Mouse (Mus musculus) B cell, adult 62 days (primary cell): ENCODE measurements around the gene Bzw1. TPM values are rescaled to one million over a fixed set of nuclear protein-coding genes. Genes with fewer than 3 reads are reported as not detected.

Experiments used
- total RNA-seq: library from RNA; stranded (reverse); gene quantifications from 4 replicates; pipeline ENCODE4 v1.2.4, GENCODE M21; 2023

The Bzw1 gene
- total RNA-seq = 156 to 176 TPM (median 167 TPM) in 4 replicates

GRCm38 (mm10) chr1:58392652-58393283 is at the start of gene Bzw1:
Gene Bzw1 (plus strand): TSS chr1:58392898.

GRCm38 (mm10) chr1:58423371-58424248 is 30.9 kb downstream of the Bzw1 start, which contains the start of gene Clk1:
Gene Clk1 (minus strand): TSS chr1:58424066.

GRCm38 (mm10) chr1:58445143-58445722 is 52.5 kb downstream of the Bzw1 start, which contains the start of the genes Nif3l1 and Ppil3:
Gene Nif3l1 (plus strand): TSS chr1:58445151.
Gene Ppil3 (minus strand): TSS chr1:58445486.

Other genes with a start within 250 kb of the Bzw1 start
- 0.91 to 1.1 TPM (median 1.0 TPM) in 4 replicates for gene Aox4, start 182.5 kb upstream of the Bzw1 start, total RNA-seq
- not detected in 4 replicates for gene Aox2, start 114.6 kb upstream of the Bzw1 start, total RNA-seq
- 1,519 to 1,569 TPM (median 1,542 TPM) in 4 replicates for gene Clk1, start 31.2 kb downstream of the Bzw1 start, total RNA-seq
- gene Nif3l1, start 52.3 kb downstream of the Bzw1 start, total RNA-seq = 11.7 to 16.4 TPM (median 14.6 TPM) in 4 replicates
- gene Ppil3, start 52.6 kb downstream of the Bzw1 start, total RNA-seq = 19.0 to 25.7 TPM (median 24.2 TPM) in 4 replicates
- gene Orc2, start 112.2 kb downstream of the Bzw1 start, total RNA-seq = 20.2 to 27.8 TPM (median 23.0 TPM) in 4 replicates
- 14.0 to 22.4 TPM (median 16.0 TPM) in 4 replicates for gene Fam126b, start 193.4 kb downstream of the Bzw1 start, total RNA-seq
- gene Ndufb3, start 193.5 kb downstream of the Bzw1 start, total RNA-seq = 29.2 to 33.0 TPM (median 30.7 TPM) in 4 replicates